Mouse (Mus musculus): Measurements from ENCODE around the gene Hs3st6. TPM values are rescaled to one million over a fixed set of nuclear protein-coding genes. Genes with fewer than 3 reads are reported as not detected.

The Hs3st6 gene
- total and polyA plus RNA-seq, 2 experiments from 2014 or later, result 0.22 to 0.49 TPM

DNA sequence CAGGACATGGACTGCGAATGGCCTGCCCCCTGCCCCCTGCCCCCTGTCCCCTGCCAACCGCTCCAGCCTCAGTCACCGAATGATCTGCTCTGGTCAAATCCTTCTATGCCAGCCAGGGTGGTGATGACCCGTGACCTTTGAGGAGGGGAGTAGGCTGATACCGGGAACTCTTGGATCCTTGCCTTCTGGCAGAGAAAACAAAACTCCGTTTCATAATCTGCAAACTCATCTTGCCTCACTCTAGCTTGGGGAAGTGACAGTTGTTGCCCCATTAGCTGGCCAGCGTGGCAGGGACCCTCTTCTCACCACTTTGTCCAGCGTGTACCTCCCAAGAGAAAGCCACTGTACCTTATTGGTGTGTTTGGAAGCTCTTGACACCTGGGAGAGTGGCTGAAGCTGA lies 10.5 kb upstream of the Hs3st6 start:
- H3K9ac ChIP-seq (replicated peaks; ENCODE audit: low read length, poor library complexity, severe bottlenecking), result no peak overlapping the region
- TF ChIP-seq CTCF (IDR thresholded peaks at IDR 0.05), result no peak
- 0 out of 2 replicates have a peak, but pooled peaks cover 3% of the 10 kb centered on the region for H3K36me3 ChIP-seq (ENCODE audit: insufficient read depth, low read length)
- no peak overlapping the region for H3K4me2 ChIP-seq (ENCODE audit: low read depth, low read length, poor library complexity, severe bottlenecking)
- no peak overlapping the region for H3K27ac ChIP-seq (ENCODE audit: low read depth, low read length)
- no peaks in the 10 kb centered on the region for H3K4me1 ChIP-seq (ENCODE audit: insufficient read depth, low read length)
- ATAC-seq (ENCODE audit: low FRiP score) (no peak), DNase-seq (ENCODE audit: low spot score) (no peak)
- H3K27me3 ChIP-seq (ENCODE audit: insufficient read depth, low read length), result no peaks in the 10 kb centered on the region
- no peaks in the 10 kb centered on the region for H3K9me3 ChIP-seq (ENCODE audit: low read length)
- WGBS, result 81% methylated on average over 8 of the region's 8 CpGs
- no peak overlapping the region for H3K4me3 ChIP-seq (ENCODE audit: low read depth, low read length)

DNA sequence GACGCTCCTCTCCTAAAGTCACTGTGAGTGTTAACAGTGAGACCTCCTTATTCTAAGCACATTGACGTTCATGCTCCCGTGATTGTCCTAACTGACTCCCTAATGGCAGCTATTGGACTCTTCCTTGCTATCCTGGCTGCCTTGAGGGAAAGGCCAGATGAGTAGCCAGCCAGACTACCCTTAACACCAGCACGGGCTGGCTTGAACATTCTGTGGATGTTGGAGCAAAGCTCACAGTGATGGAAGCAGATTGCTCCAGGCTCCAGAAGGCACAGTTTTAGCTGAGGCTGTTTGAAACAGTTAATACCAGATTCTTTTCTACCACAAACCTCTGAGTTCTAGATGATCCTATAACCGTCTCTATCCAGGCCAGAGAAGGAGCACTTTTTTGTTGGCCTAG lies 8.9 kb upstream of the Hs3st6 start:
- no peaks in the 10 kb centered on the region for H3K9me3 ChIP-seq (ENCODE audit: low read length)
- no peak for ATAC-seq (ENCODE audit: low FRiP score)
- H3K9ac ChIP-seq (replicated peaks; ENCODE audit: low read length, poor library complexity, severe bottlenecking), result no peak overlapping the region
- TF ChIP-seq CTCF (IDR thresholded peaks at IDR 0.05), result no peak
- H3K4me2 ChIP-seq (ENCODE audit: low read depth, low read length, poor library complexity, severe bottlenecking), result no peak overlapping the region
- 76% methylated on average over 5 of the region's 5 CpGs for WGBS
- H3K36me3 ChIP-seq (ENCODE audit: insufficient read depth, low read length), result 0 out of 2 replicates have a peak, but pooled peaks cover 3% of the 10 kb centered on the region
- H3K27me3 ChIP-seq (ENCODE audit: insufficient read depth, low read length), result no peaks in the 10 kb centered on the region
- DNase-seq (ENCODE audit: low spot score), result no peak
- H3K4me1 ChIP-seq (ENCODE audit: insufficient read depth, low read length), result no peaks in the 10 kb centered on the region
- no peak overlapping the region for H3K27ac ChIP-seq (ENCODE audit: low read depth, low read length)
- H3K4me3 ChIP-seq (ENCODE audit: low read depth, low read length), result no peak overlapping the region

DNA sequence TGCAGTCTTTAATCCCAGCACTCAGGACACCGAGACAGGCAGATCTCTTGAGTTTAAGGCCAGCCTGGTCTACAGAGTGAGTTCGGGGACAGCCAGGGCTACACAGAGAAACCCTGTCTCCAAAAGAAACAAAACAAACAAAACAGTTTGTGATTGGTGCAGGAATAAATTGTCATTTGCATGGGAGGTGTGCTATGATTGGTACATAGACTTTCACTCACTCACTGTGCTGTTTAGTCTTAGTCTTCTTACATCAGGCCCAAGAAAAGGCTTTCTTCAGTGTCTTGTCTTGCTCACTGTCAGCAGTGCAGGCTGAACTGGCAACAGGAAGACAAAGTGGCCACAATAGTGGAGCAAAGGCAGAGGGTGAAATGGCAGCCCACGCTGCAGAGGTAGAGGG lies 8.4 kb upstream of the Hs3st6 start:
- Histone ChIP-seq H3K4me3 (ENCODE audit: low read depth, low read length) (no peak overlapping the region), H3K9me3 (ENCODE audit: low read length) (no peaks in the 10 kb centered on the region), H3K36me3 (ENCODE audit: insufficient read depth, low read length) (0 out of 2 replicates have a peak, but pooled peaks cover 3% of the 10 kb centered on the region), H3K4me1 (ENCODE audit: insufficient read depth, low read length) (no peaks in the 10 kb centered on the region), H3K4me2 (ENCODE audit: low read depth, low read length, poor library complexity, severe bottlenecking) (no peak overlapping the region), H3K27ac (ENCODE audit: low read depth, low read length) (no peak overlapping the region), H3K9ac (replicated peaks; ENCODE audit: low read length, poor library complexity, severe bottlenecking) (no peak overlapping the region), H3K27me3 (ENCODE audit: insufficient read depth, low read length) (no peaks in the 10 kb centered on the region)
- 76% methylated on average over 3 of the region's 3 CpGs for WGBS
- no peak for ATAC-seq (ENCODE audit: low FRiP score)
- no peak for TF ChIP-seq CTCF (IDR thresholded peaks at IDR 0.05)
- no peak for DNase-seq (ENCODE audit: low spot score)

DNA sequence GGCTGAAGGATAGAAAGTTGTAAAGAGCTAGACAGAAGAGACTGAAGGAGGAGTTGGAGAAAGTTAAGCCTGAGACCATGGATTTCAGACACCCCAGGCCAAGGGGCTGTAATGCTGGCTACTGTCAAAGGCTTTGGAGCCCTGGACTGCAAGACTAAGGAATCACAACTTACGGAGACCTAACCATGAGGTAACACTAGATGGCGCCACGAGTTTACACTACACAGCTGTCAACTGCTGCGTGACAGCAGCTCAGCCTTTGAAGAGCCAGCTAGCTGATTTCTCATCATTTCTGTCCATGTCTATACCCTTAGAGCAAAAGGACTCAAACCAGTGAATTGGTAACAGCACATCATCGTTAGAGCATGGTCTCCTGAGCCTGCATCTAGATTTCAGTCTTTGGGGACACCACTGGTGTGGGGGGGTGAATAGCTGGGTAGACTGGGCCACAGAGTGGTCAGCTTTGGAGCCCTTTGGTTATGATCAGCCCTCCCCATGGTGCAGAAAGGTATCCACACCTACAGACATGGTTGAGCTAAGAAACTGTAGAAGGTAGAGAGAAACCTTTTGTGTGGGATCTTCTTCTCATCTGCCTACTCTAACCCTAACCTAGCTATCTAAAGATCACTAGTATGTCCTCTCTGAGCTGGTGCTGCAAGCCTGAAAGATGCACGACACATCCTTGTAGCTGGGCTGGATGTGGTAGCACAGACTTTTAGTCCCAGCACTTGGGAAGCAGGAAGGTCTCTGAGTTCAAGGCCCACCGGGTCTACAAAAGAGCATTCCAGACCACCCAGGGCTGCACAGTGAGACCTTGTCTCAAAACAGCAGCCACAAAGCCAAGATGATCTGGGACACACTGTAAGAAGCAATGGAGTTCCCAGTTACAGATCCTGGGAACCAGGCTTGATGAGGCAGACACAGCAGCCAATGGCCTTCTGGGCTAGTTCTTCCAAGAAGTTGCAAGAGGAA lies 7.0 kb upstream of the Hs3st6 start:
- H3K9me3 ChIP-seq (ENCODE audit: low read length), result no peaks in the 10 kb centered on the region
- H3K4me3 ChIP-seq (ENCODE audit: low read depth, low read length), result no peak overlapping the region
- peak; percentile 95 for DNase-seq (ENCODE audit: low spot score)
- 20% methylated on average over 7 of the region's 7 CpGs for WGBS
- H3K27ac ChIP-seq (ENCODE audit: low read depth, low read length), result no peak overlapping the region; the same call in 1 of the 2 replicates
- H3K4me2 ChIP-seq (ENCODE audit: low read depth, low read length, poor library complexity, severe bottlenecking), result no peak overlapping the region
- H3K4me1 ChIP-seq (ENCODE audit: insufficient read depth, low read length), result no peaks in the 10 kb centered on the region
- no peak overlapping the region for H3K9ac ChIP-seq (replicated peaks; ENCODE audit: low read length, poor library complexity, severe bottlenecking)
- 0 out of 2 replicates have a peak, but pooled peaks cover 3% of the 10 kb centered on the region for H3K36me3 ChIP-seq (ENCODE audit: insufficient read depth, low read length)
- peak; percentile 73 for ATAC-seq (ENCODE audit: low FRiP score)
- TF ChIP-seq CTCF (IDR thresholded peaks at IDR 0.05), result peak; percentile 95
- H3K27me3 ChIP-seq (ENCODE audit: insufficient read depth, low read length), result peaks cover 10% of the 10 kb centered on the region

DNA sequence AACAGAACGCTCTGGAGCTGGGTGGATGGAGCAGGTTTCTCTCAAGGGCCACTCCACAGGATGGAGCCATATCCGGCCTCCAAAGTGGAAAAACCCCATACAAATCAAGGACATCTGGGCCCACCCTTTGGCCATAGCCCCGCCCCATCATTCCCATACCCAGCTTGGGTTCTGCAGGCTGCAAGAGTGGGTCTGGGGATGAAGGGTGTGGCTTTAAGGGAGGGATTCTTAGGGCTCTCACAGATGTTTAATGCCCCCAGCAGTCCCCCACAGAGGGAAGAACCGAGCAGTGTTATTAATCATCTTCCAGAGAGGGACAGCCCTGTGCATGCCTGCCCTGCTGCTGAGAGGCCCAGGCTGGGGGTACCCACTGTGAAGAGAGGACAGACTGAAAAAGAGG lies 5.8 kb upstream of the Hs3st6 start:
- 40% methylated on average over 4 of the region's 4 CpGs for WGBS

DNA sequence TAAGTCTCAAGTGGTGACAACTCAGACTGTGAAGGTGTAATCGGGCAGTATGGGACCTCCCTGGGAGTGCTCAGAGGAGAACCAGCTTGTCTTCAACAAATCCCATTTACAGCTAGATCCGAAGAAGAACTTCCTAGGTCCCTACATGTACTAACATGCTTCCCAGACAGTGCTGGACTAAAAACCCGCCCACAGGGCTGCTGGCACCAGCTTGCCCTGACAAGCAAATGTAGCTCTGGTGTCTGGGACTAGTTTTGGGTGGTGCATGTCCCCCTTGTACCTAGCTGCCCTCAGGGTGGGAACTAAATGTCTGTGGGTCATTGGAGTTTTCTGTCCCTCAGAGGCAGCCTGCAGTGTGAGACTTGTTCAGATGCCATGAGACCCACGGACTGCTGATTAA lies 1.3 kb upstream of the Hs3st6 start:
- TF ChIP-seq CTCF (IDR thresholded peaks at IDR 0.05), result no peak
- no peak for ATAC-seq (ENCODE audit: low FRiP score)
- Histone ChIP-seq H3K4me2 (ENCODE audit: low read depth, low read length, poor library complexity, severe bottlenecking) (no peak overlapping the region), H3K4me3 (ENCODE audit: low read depth, low read length) (no peak overlapping the region), H3K4me1 (ENCODE audit: insufficient read depth, low read length) (0 out of 2 replicates have a peak, but pooled peaks cover 3% of the 10 kb centered on the region), H3K9ac (replicated peaks; ENCODE audit: low read length, poor library complexity, severe bottlenecking) (no peak overlapping the region), H3K27ac (ENCODE audit: low read depth, low read length) (no peak overlapping the region), H3K9me3 (ENCODE audit: low read length) (no peaks in the 10 kb centered on the region), H3K36me3 (ENCODE audit: insufficient read depth, low read length) (no peaks in the 10 kb centered on the region), H3K27me3 (ENCODE audit: insufficient read depth, low read length) (peaks cover 58% of the 10 kb centered on the region)
- WGBS, result 13% methylated on average over 4 of the region's 4 CpGs
- DNase-seq (ENCODE audit: low spot score), result no peak

More for the DNA sequence above, 5.8 kb upstream of the Hs3st6 start:
- H3K4me1 ChIP-seq (ENCODE audit: insufficient read depth, low read length), result no peaks in the 10 kb centered on the region
- H3K27me3 ChIP-seq (ENCODE audit: insufficient read depth, low read length), result peaks cover 21% of the 10 kb centered on the region
- no peak overlapping the region for H3K27ac ChIP-seq (ENCODE audit: low read depth, low read length)
- H3K9ac ChIP-seq (replicated peaks; ENCODE audit: low read length, poor library complexity, severe bottlenecking), result no peak overlapping the region
- TF ChIP-seq CTCF (IDR thresholded peaks at IDR 0.05), result no peak
- ATAC-seq (ENCODE audit: low FRiP score) (no peak), DNase-seq (ENCODE audit: low spot score) (no peak)
- no peaks in the 10 kb centered on the region for H3K9me3 ChIP-seq (ENCODE audit: low read length)
- no peak overlapping the region for H3K4me2 ChIP-seq (ENCODE audit: low read depth, low read length, poor library complexity, severe bottlenecking)
- H3K36me3 ChIP-seq (ENCODE audit: insufficient read depth, low read length), result 0 out of 2 replicates have a peak, but pooled peaks cover 3% of the 10 kb centered on the region
- no peak overlapping the region for H3K4me3 ChIP-seq (ENCODE audit: low read depth, low read length)
